ENCODE assay signal across 9 mouse cellular contexts in the genomic region with DNA sequence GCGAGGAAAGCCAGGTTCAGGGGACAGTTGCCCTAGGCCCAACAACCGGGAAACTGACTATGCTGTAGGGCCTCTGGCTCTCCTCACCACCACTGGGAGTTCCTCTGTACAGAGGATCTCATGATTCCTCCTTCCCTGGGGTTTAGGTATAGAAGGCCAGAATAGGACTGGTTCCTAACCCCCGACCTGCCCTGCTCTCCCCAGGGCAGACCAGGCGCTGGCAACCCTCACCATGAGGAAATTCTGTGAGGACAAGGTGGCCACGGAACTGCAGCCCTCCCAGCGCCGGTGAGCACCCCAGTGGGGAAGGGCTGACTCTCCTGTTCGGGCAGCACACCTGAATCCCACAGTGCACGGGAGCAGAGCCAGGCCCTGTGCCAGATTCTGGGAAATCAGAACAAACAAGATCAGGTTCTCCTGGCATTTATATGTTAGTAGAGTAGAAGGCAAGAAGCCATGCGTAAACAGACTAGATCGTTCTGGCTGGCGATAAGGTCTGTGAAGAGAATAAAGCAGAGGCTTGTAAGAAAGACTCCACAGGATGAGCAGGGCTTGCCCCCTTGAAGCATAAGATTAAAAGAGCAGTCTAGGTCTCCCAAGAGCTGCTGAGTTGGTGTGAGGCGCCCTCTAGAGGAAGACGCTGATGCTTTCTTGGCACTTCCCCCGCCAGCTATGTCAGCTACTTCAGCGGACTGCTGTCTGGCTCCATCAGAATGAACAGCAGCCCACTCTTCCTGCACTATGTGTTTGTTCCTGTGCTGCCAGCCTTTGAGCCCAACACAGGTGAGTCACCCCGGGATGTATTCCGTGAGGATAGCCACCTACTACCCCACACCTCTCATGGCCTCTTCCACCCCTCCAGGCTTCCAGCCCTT. TPM values are rescaled to one million over a fixed set of nuclear protein-coding genes. Genes with fewer than 3 reads are reported as not detected.
DNase-seq lines count a peak whose midpoint lies in the region; ATAC-seq and TF ChIP-seq lines count a peak whose summit lies in the region.
"Had no signal": no experiment of that assay in that cellular context is flagged by ENCODE, and none has a peak within 500 bp of the region (broad histone marks: within the 10 kb centered on the region; RNA-seq: fewer than 3 reads in every experiment).

No protein-coding gene starts in this region.

- ATAC-seq in limb, embryonic 13.5 days (ENCODE audit: low FRiP score, low read depth): no peak

- H3K4me2 ChIP-seq in limb, embryonic 13.5 days (replicated peaks): peak overlapping the region; percentile 83
- H3K4me2 ChIP-seq: hindbrain, embryonic 15.5 days had no signal

- no peaks in the 10 kb centered on the region for H3K27me3 ChIP-seq in kidney, adult 2 months (replicated peaks; ENCODE audit: control insufficient read depth, insufficient read depth, low read length)
- H3K27me3 ChIP-seq in limb, embryonic 13.5 days: peaks cover 9% of the 10 kb centered on the region; the same call in 1 of the 2 replicates

- H3K9ac ChIP-seq in limb, embryonic 13.5 days: no peak overlapping the region
- H3K9ac ChIP-seq: hindbrain, embryonic 15.5 days had no signal

- H3K4me3 ChIP-seq in kidney, adult 2 months (ENCODE audit: insufficient read depth, low read depth, low read length): no peak overlapping the region
- no peak overlapping the region for H3K4me3 ChIP-seq in limb, embryonic 13.5 days
- H3K4me3 ChIP-seq: hindbrain, embryonic 15.5 days had no signal

- 37% methylated on average over 18 of the region's 18 CpGs for WGBS in kidney, adult 2 months
- WGBS in limb, embryonic 13.5 days: 55% methylated on average over 18 of the region's 18 CpGs

- peak overlapping the region; percentile 15 for H3K27ac ChIP-seq in kidney, adult 2 months (ENCODE audit: insufficient read depth, low read depth, low read length)
- H3K27ac ChIP-seq in limb, embryonic 13.5 days: no peak overlapping the region
- H3K27ac ChIP-seq: hindbrain, embryonic 15.5 days had no signal

- TF ChIP-seq CTCF in kidney, adult 2 months (conservative IDR thresholded peaks at IDR 0.05; ENCODE audit: insufficient read depth, insufficient read length, low read depth, low read length): peak; percentile 75

- H3K9me3 ChIP-seq in limb, embryonic 13.5 days: no peaks in the 10 kb centered on the region
- H3K9me3 ChIP-seq: hindbrain, embryonic 15.5 days had no signal

- DNase-seq in A20 (ENCODE audit: low read depth, low spot score) (peak; percentile 84), R1 (ENCODE audit: low read depth, low spot score) (peak; percentile 87)
- peak; percentile 81 to 87 for DNase-seq in cerebellum, postnatal 36 days
- DNase-seq in gastrocnemius, postnatal 14 days: peak; percentile 82
- peak; percentile 84 for DNase-seq in kidney, adult 2 months
- DNase-seq in naive thymus-derived CD4-positive, alpha-beta T cell, adult 2 months (ENCODE audit: low read depth): peak; percentile 89
- peak; percentile 63 for DNase-seq in testis, postnatal 14 days (ENCODE audit: low spot score)

- no peak for TF ChIP-seq POLR2A in kidney, adult 2 months (IDR thresholded peaks at IDR 0.05; ENCODE audit: low read depth, low read length)

- peaks cover 28% of the 10 kb centered on the region; the same call in 1 of the 2 replicates for H3K4me1 ChIP-seq in kidney, adult 2 months (ENCODE audit: control insufficient read depth, insufficient read depth, low read length)
- H3K4me1 ChIP-seq in limb, embryonic 13.5 days: peaks cover 60% of the 10 kb centered on the region

- peaks cover 14% of the 10 kb centered on the region for H3K36me3 ChIP-seq in kidney, adult 2 months (ENCODE audit: control insufficient read depth, insufficient read depth, low read length)
- H3K36me3 ChIP-seq in limb, embryonic 13.5 days: peaks cover 75% of the 10 kb centered on the region
- H3K36me3 ChIP-seq: hindbrain, embryonic 15.5 days had no signal

- intact Hi-C loops in gastrocnemius, postnatal 14 days (cut with DNase I; ENCODE audit: low total_unique reads): no loop called here

RNA-seq across cellular contexts. Expression of a gene that starts 8.7 kb away (rescaled TPM):
- total RNA-seq in gastrocnemius, postnatal 14 days (2021): 10 to 100 TPM; 29.8 to 45.6 TPM
- 124 and 143 TPM in 2 replicates for polyA plus RNA-seq in kidney, adult 2 months (2012; rRNA removed)
- 39.8 and 45.3 TPM in 2 replicates for polyA plus RNA-seq in limb, embryonic 13.5 days (2015; fragmentation: Nextera tagmentation; extraction: Ambion mirVana)

RNA-seq across cellular contexts. Expression of a gene that starts 27.1 kb away (rescaled TPM):
- 10 to 100 TPM; 10.0 to 12.0 TPM for total RNA-seq in gastrocnemius, postnatal 14 days (2021)
- 29.7 and 30.1 TPM in 2 replicates for polyA plus RNA-seq in kidney, adult 2 months (2012; rRNA removed)
- polyA plus RNA-seq in limb, embryonic 13.5 days (2015; fragmentation: Nextera tagmentation; extraction: Ambion mirVana): 22.9 and 23.2 TPM in 2 replicates

RNA-seq across cellular contexts. Expression of a gene that starts 35.3 kb away (rescaled TPM):
- 10 to 100 TPM; 65.6 to 80.6 TPM for total RNA-seq in gastrocnemius, postnatal 14 days (2021)
- 18.5 and 26.8 TPM in 2 replicates for polyA plus RNA-seq in kidney, adult 2 months (2012; rRNA removed)
- 3.9 and 4.4 TPM in 2 replicates for polyA plus RNA-seq in limb, embryonic 13.5 days (2015; fragmentation: Nextera tagmentation; extraction: Ambion mirVana)

RNA-seq across cellular contexts. Expression of a gene that starts 35.3 kb away (rescaled TPM):
- total RNA-seq in gastrocnemius, postnatal 14 days (2021): 100 to 1,000 TPM; 130 to 139 TPM
- 92.1 and 124 TPM in 2 replicates for polyA plus RNA-seq in kidney, adult 2 months (2012; rRNA removed)
- polyA plus RNA-seq in limb, embryonic 13.5 days (2015; fragmentation: Nextera tagmentation; extraction: Ambion mirVana): 118 and 120 TPM in 2 replicates

RNA-seq across cellular contexts. Expression of a gene that starts 41.4 kb away (rescaled TPM):
- under 1 TPM in 1 of 2 experiments, not detected in 1; 0.13 TPM for total RNA-seq in gastrocnemius, postnatal 14 days (2021)
- 1.1 and 1.2 TPM in 2 replicates for polyA plus RNA-seq in kidney, adult 2 months (2012; rRNA removed)
- 0.20 and 0.27 TPM in 2 replicates for polyA plus RNA-seq in limb, embryonic 13.5 days (2015; fragmentation: Nextera tagmentation; extraction: Ambion mirVana)
